Mouse (Mus musculus) macrophage (primary cell): ENCODE measurements at regions not wholly inside any gene's neighbourhood (a gene's known extent, or its start where the extent isn't known, plus 50 kb on each side); places are given as distances from the start of the nearest gene placed in this dataset.

Experiments
- H3K27ac ChIP-seq: fragments of 350-480 bp; formaldehyde crosslinking; 2 replicates; pipeline ENCODE4 v1.9.0; 2021
- H3K36me3 ChIP-seq: fragments of 350-480 bp; formaldehyde crosslinking; 2 replicates; pipeline ENCODE4 v1.9.0; 2021; ENCODE audit errors: inconsistent target
- H3K4me3 ChIP-seq: fragments of 350-480 bp; formaldehyde crosslinking; 2 replicates; pipeline ENCODE4 v1.9.0; 2021; ENCODE audit errors: inconsistent target
- H3K79me2 ChIP-seq: fragments of 350-480 bp; formaldehyde crosslinking; 2 replicates; pipeline ENCODE4 v1.9.0; 2021; ENCODE audit errors: inconsistent target
- WGBS: methylation state at CpG from one replicate; pipeline ENCODE4 v1.1.7; 2026; ENCODE audit warnings: inconsistent platforms; ENCODE audit not compliant: missing documents; 5-methylcytosine and 5-hydroxymethylcytosine counted together

- no peak overlapping the region for H3K27ac ChIP-seq
- no peaks in the 10 kb centered on the region for H3K79me2 ChIP-seq
- WGBS = 75% methylated on average over 2 of the region's 2 CpGs
- no peaks in the 10 kb centered on the region for H3K36me3 ChIP-seq
- H3K4me3 ChIP-seq = no peak overlapping the region
Observed at GRCm38 (mm10) chr7:136660401-136660800, 234.0 kb upstream of the Mgmt start.

GRCm38 (mm10) chr7:136664424-136665082 is 229.9 kb upstream of the Mgmt start:
- Histone ChIP-seq H3K27ac (no peak overlapping the region), H3K4me3 (no peak overlapping the region), H3K79me2 (no peaks in the 10 kb centered on the region), H3K36me3 (no peaks in the 10 kb centered on the region)
- 88% methylated on average over 10 of the region's 10 CpGs for WGBS

- Histone ChIP-seq H3K79me2 (no peaks in the 10 kb centered on the region), H3K27ac (no peak overlapping the region), H3K36me3 (no peaks in the 10 kb centered on the region), H3K4me3 (no peak overlapping the region)
- 100% methylated on average over 2 of the region's 2 CpGs for WGBS
Observed at GRCm38 (mm10) chr7:136665901-136666300, 228.5 kb upstream of the Mgmt start.

- H3K27ac ChIP-seq = no peak overlapping the region
- WGBS = 54% methylated on average over 6 of the region's 6 CpGs
Observed at GRCm38 (mm10) chr7:136666707-136667106, 227.7 kb upstream of the Mgmt start.

GRCm38 (mm10) chr7:136670675-136671074 is 223.7 kb upstream of the Mgmt start:
- WGBS = 92% methylated on average over 7 of the region's 7 CpGs
- Histone ChIP-seq H3K4me3 (no peak overlapping the region), H3K79me2 (no peaks in the 10 kb centered on the region), H3K27ac (no peak overlapping the region), H3K36me3 (no peaks in the 10 kb centered on the region)

More at GRCm38 (mm10) chr7:136666707-136667106, 227.7 kb upstream of the Mgmt start:
- H3K79me2 ChIP-seq = no peaks in the 10 kb centered on the region
- no peaks in the 10 kb centered on the region for H3K36me3 ChIP-seq
- H3K4me3 ChIP-seq = no peak overlapping the region

- 76% methylated on average over 5 of the region's 5 CpGs for whole genome bisulfite sequencing
- Histone ChIP-seq H3K4me3 (no peak overlapping the region), H3K27ac (no peak overlapping the region), H3K36me3 (no peaks in the 10 kb centered on the region), H3K79me2 (no peaks in the 10 kb centered on the region)
Observed at GRCm38 (mm10) chr7:136674159-136674558, 220.3 kb upstream of the Mgmt start.

GRCm38 (mm10) chr7:136675041-136675440 is 219.4 kb upstream of the Mgmt start:
- 65% methylated on average over 5 of the region's 5 CpGs for WGBS
- Histone ChIP-seq H3K27ac (no peak overlapping the region), H3K36me3 (no peaks in the 10 kb centered on the region), H3K79me2 (no peaks in the 10 kb centered on the region), H3K4me3 (no peak overlapping the region)

- Histone ChIP-seq H3K79me2 (no peaks in the 10 kb centered on the region), H3K27ac (no peak overlapping the region), H3K36me3 (no peaks in the 10 kb centered on the region), H3K4me3 (no peak overlapping the region)
- WGBS = 77% methylated on average over 6 of the region's 6 CpGs
Observed at GRCm38 (mm10) chr7:136676104-136676503, 218.3 kb upstream of the Mgmt start.

GRCm38 (mm10) chr7:136676987-136677545 is 217.3 kb upstream of the Mgmt start:
- Histone ChIP-seq H3K4me3 (no peak overlapping the region), H3K27ac (no peak overlapping the region), H3K36me3 (no peaks in the 10 kb centered on the region), H3K79me2 (no peaks in the 10 kb centered on the region)
- 91% methylated on average over 16 of the region's 17 CpGs for WGBS

GRCm38 (mm10) chr7:136689579-136689978 is 204.8 kb upstream of the Mgmt start:
- 6% methylated on average over 6 of the region's 6 CpGs for WGBS
- Histone ChIP-seq H3K79me2 (no peaks in the 10 kb centered on the region), H3K36me3 (no peaks in the 10 kb centered on the region), H3K27ac (no peak overlapping the region), H3K4me3 (no peak overlapping the region)

- H3K27ac ChIP-seq = no peak overlapping the region
- H3K36me3 ChIP-seq = no peaks in the 10 kb centered on the region
- no peaks in the 10 kb centered on the region for H3K79me2 ChIP-seq
- no peak overlapping the region for H3K4me3 ChIP-seq
- WGBS = 100% methylated on average over 1 of the region's 1 CpGs
Observed at GRCm38 (mm10) chr7:136706246-136706645, 188.2 kb upstream of the Mgmt start.

- 83% methylated on average over 11 of the region's 12 CpGs for WGBS
- Histone ChIP-seq H3K27ac (no peak overlapping the region), H3K79me2 (no peaks in the 10 kb centered on the region), H3K4me3 (no peak overlapping the region), H3K36me3 (no peaks in the 10 kb centered on the region)
Observed at GRCm38 (mm10) chr7:136707200-136708003, 187.0 kb upstream of the Mgmt start.

- Histone ChIP-seq H3K27ac (no peak overlapping the region), H3K79me2 (no peaks in the 10 kb centered on the region), H3K36me3 (no peaks in the 10 kb centered on the region), H3K4me3 (no peak overlapping the region)
- 76% methylated on average over 4 of the region's 5 CpGs for WGBS
Observed at GRCm38 (mm10) chr7:136708004-136708435, 186.4 kb upstream of the Mgmt start.

GRCm38 (mm10) chr7:136710653-136711052 is 183.8 kb upstream of the Mgmt start:
- WGBS = 82% methylated on average over 3 of the region's 3 CpGs
- no peaks in the 10 kb centered on the region for H3K79me2 ChIP-seq
- H3K4me3 ChIP-seq = no peak overlapping the region
- no peak overlapping the region for H3K27ac ChIP-seq
- H3K36me3 ChIP-seq = no peaks in the 10 kb centered on the region
